Mouse (Mus musculus) layer of hippocampus, postnatal 25 days (tissue): ENCODE measurements at regions not wholly inside any gene's neighbourhood (a gene's known extent, or its start where the extent isn't known, plus 50 kb on each side); places are given as distances from the start of the nearest gene placed in this dataset.

Experiments
- DNase-seq, 2 experiments: peaks; one replicate each; pipeline ENCODE4 v3.0.0; 2022; ENCODE audit warnings: mixed read lengths in 2 of 2, low spot score in 1 of 2; ENCODE audit errors: extremely low spot score in 1 of 2

GRCm38 (mm10) chr8:35877581-35877980, 112.0 kb downstream of the Gm19410 start:
- no peak for DNase-seq

GRCm38 (mm10) chr8:35881810-35882209, 116.2 kb downstream of the Gm19410 start:
- DNase-seq = no peak

GRCm38 (mm10) chr8:35882638-35883455, 117.3 kb downstream of the Gm19410 start:
- DNase-seq = no peak

GRCm38 (mm10) chr8:35883456-35883780, 117.8 kb downstream of the Gm19410 start:
- no peak for DNase-seq

- DNase-seq = no peak
Observed at GRCm38 (mm10) chr8:35884545-35884944, 119.0 kb downstream of the Gm19410 start.

GRCm38 (mm10) chr8:35890083-35890482, 124.5 kb downstream of the Gm19410 start:
- no peak for DNase-seq

GRCm38 (mm10) chr8:35891769-35892168, 126.2 kb downstream of the Gm19410 start:
- DNase-seq = no peak

GRCm38 (mm10) chr8:35898493-35898892, 132.9 kb downstream of the Gm19410 start:
- DNase-seq = no peak

- DNase-seq = no peak
Observed at GRCm38 (mm10) chr8:35901490-35901889, 135.9 kb downstream of the Gm19410 start.

GRCm38 (mm10) chr8:35904711-35905450, 139.3 kb downstream of the Gm19410 start:
- DNase-seq = no peak

- DNase-seq = no peak
Observed at GRCm38 (mm10) chr8:35907998-35908397, 142.4 kb downstream of the Gm19410 start.

GRCm38 (mm10) chr8:35912264-35912663, 146.7 kb downstream of the Gm19410 start:
- DNase-seq = no peak

GRCm38 (mm10) chr8:35915878-35916518, 150.4 kb downstream of the Gm19410 start:
- DNase-seq = no peak

- DNase-seq = no peak
Observed at GRCm38 (mm10) chr8:35917573-35917972, 152.0 kb downstream of the Gm19410 start.

GRCm38 (mm10) chr8:35919451-35919850, 153.9 kb downstream of the Gm19410 start:
- DNase-seq = no peak

GRCm38 (mm10) chr8:35919859-35920675, 154.5 kb downstream of the Gm19410 start:
- no peak for DNase-seq

GRCm38 (mm10) chr8:35924026-35924425, 158.4 kb downstream of the Gm19410 start:
- DNase-seq = no peak

- DNase-seq = no peak
Observed at GRCm38 (mm10) chr8:35927408-35927871, 161.8 kb downstream of the Gm19410 start.

GRCm38 (mm10) chr8:35930291-35930690, 164.7 kb downstream of the Gm19410 start:
- DNase-seq = no peak
